Mouse (Mus musculus): ENCODE data around the gene Zfp189.
"Not testable (repeated sequence)": the region's sequence is repeated elsewhere in the genome, so short reads cannot be mapped to it uniquely, and the experiment has no call there.

Gene Zfp189

GRCm38 (mm10) chr4:49520572-49521340, at the start of gene Zfp189, which contains the start of gene Mrpl50:
TSS of gene Zfp189 (plus strand) at chr4:49521176.
TSS of gene Mrpl50 (minus strand) at chr4:49521093.
- DNase-seq (ENCODE audit: low spot score in 2 of 2), result peak; percentile 96 to 97

GRCm38 (mm10) chr4:49473435-49474100, 47.4 kb upstream of the Zfp189 start, which contains the start of gene Acnat1:
TSS of gene Acnat1 (minus strand) at chr4:49473912.
- DNase-seq (ENCODE audit: low spot score in 2 of 2), result no peak

- no peak for DNase-seq (ENCODE audit: low spot score in 2 of 2)
Observed at GRCm38 (mm10) chr4:49474583-49474982, 46.4 kb upstream of the Zfp189 start.

GRCm38 (mm10) chr4:49478118-49478877, 42.7 kb upstream of the Zfp189 start:
- no peak for DNase-seq (ENCODE audit: low spot score in 2 of 2)

GRCm38 (mm10) chr4:49479035-49479434, 41.9 kb upstream of the Zfp189 start:
- DNase-seq (ENCODE audit: low spot score in 2 of 2), result not testable (repeated sequence)

- no peak for DNase-seq (ENCODE audit: low spot score in 2 of 2)
Observed at GRCm38 (mm10) chr4:49480104-49480760, 40.7 kb upstream of the Zfp189 start.

- no peak for DNase-seq (ENCODE audit: low spot score in 2 of 2)
Observed at GRCm38 (mm10) chr4:49480896-49481295, 40.1 kb upstream of the Zfp189 start.

GRCm38 (mm10) chr4:49485442-49485841, 35.5 kb upstream of the Zfp189 start:
- no peak for DNase-seq (ENCODE audit: low spot score in 2 of 2)

- DNase-seq (ENCODE audit: low spot score in 2 of 2), result not testable (repeated sequence)
Observed at GRCm38 (mm10) chr4:49485934-49486650, 34.9 kb upstream of the Zfp189 start.

- DNase-seq (ENCODE audit: low spot score in 2 of 2), result no peak
Observed at GRCm38 (mm10) chr4:49503563-49503962, 17.4 kb upstream of the Zfp189 start.

- no peak for DNase-seq (ENCODE audit: low spot score in 2 of 2)
Observed at GRCm38 (mm10) chr4:49506386-49506785, 14.6 kb upstream of the Zfp189 start, which contains the start of gene Baat. TSS of gene Baat (minus strand) at chr4:49506557.

GRCm38 (mm10) chr4:49509183-49509582, 11.8 kb upstream of the Zfp189 start:
- DNase-seq (ENCODE audit: low spot score in 2 of 2), result no peak

- not testable (repeated sequence) for DNase-seq (ENCODE audit: low spot score in 2 of 2)
Observed at GRCm38 (mm10) chr4:49510236-49510835, 10.6 kb upstream of the Zfp189 start.

- DNase-seq (ENCODE audit: low spot score in 2 of 2), result no peak
Observed at GRCm38 (mm10) chr4:49512636-49513035, 8.3 kb upstream of the Zfp189 start.

- DNase-seq (ENCODE audit: low spot score in 2 of 2), result no peak
Observed at GRCm38 (mm10) chr4:49514441-49514840, 6.5 kb upstream of the Zfp189 start.

- no peak for DNase-seq (ENCODE audit: low spot score in 2 of 2)
Observed at GRCm38 (mm10) chr4:49519476-49519875, 1.5 kb upstream of the Zfp189 start.

- DNase-seq (ENCODE audit: low spot score in 2 of 2), result no peak
Observed at GRCm38 (mm10) chr4:49521346-49521745, 370 bp downstream of the Zfp189 start.

GRCm38 (mm10) chr4:49522576-49522975, 1.6 kb downstream of the Zfp189 start:
- peak in 1 of 2 experiments; percentile 19 for DNase-seq (ENCODE audit: low spot score in 2 of 2)

- DNase-seq (ENCODE audit: low spot score in 2 of 2), result no peak
Observed at GRCm38 (mm10) chr4:49535036-49535435, 14.1 kb downstream of the Zfp189 start.

GRCm38 (mm10) chr4:49535675-49536294, 14.8 kb downstream of the Zfp189 start:
- DNase-seq (ENCODE audit: low spot score in 2 of 2), result no peak

Measured in heart, adult 9 months (tissue).